Comparison of ENCODE assay signal across 8 mouse cellular contexts in the genomic region with DNA sequence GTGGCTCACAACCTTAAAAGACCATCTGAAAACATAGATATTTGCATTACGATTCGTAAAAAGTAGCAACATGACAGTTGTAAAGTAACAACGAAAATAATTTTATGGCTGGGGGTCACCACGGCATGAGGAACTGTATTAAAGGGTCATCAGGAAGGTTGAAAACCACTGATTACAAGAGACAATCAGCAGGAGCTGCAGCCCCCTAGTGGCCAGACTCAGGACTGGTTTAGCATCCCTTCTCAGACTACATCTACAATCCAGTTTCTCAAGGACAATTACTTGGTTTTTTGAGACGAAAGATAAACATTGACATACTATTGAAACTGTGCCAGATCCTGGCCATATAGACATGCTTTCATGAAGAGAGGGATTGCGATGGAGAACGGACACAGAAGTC. TPM values are rescaled to one million over a fixed set of nuclear protein-coding genes. Genes with fewer than 3 reads are reported as not detected.
DNase-seq lines count a peak whose midpoint lies in the region; ATAC-seq lines count a peak whose summit lies in the region.

No protein-coding gene starts in this region.

- peak; percentile 39 to 82 for DNase-seq in adrenal gland, adult (ENCODE audit: inconsistent age in 2 of 2, low spot score in 1 of 2)
- DNase-seq in adrenal gland, postnatal 4 days (ENCODE audit: low spot score in 2 of 2) = no peak
- DNase-seq in B cell, adult 2 months = peak; percentile 42 to 43
- DNase-seq in c-Kit-positive CD71-negative TER-119-negative erythroid progenitor cells, embryonic 14.5 days (ENCODE audit: low read depth) = peak; percentile 19
- DNase-seq in layer of hippocampus, adult 18-20 months (ENCODE audit: low spot score in 2 of 2) = peak; percentile 10 to 76
- peak; percentile 66 for DNase-seq in lung, postnatal 10 days
- DNase-seq in spleen, postnatal 4 days (ENCODE audit: low spot score in 2 of 2) = peak; percentile 14 to 67

- ATAC-seq in frontal cortex, adult (ENCODE audit: low TSS enrichment) = peak; percentile 69; the same call in 1 of the 2 replicates

RNA-seq across cellular contexts. Expression of a gene that starts 38.1 kb away (rescaled TPM):
- total RNA-seq in adrenal gland, postnatal 4 days (2021) = under 1 TPM; 0.51 to 0.56 TPM
- total RNA-seq in layer of hippocampus, adult 18-20 months (2021) = 10 to 100 TPM; 10.8 to 10.9 TPM

Comparison
In these comparisons a context has a peak if more than half of its experiments do, and no peak if none do; other contexts are left out.
1. DNase-seq: peak in adrenal gland, adult (2 of 2), B cell, adult 2 months (2 of 2), c-Kit-positive CD71-negative TER-119-negative erythroid progenitor cells, embryonic 14.5 days (single experiment), layer of hippocampus, adult 18-20 months (2 of 2), lung, postnatal 10 days (single experiment) and spleen, postnatal 4 days (2 of 2); none in adrenal gland, postnatal 4 days (0 of 2).
2. RNA of a gene that starts 38.1 kb away (total RNA-seq): 10.8 to 10.9 TPM in layer of hippocampus, adult 18-20 months; 0.51 to 0.56 TPM in adrenal gland, postnatal 4 days; every median in the first group is over 4 times any median in the second.